Mouse (Mus musculus) adrenal gland, adult 8-10 months (tissue): Measurements from ENCODE around the gene Rps12. TPM values are rescaled to one million over a fixed set of nuclear protein-coding genes. Genes with fewer than 3 reads are reported as not detected.
"Not testable (repeated sequence)": the region's sequence is repeated elsewhere in the genome, so short reads cannot be mapped to it uniquely, and the experiment has no call there.

Experiments used
- DNase-seq: peaks from one replicate; pipeline ENCODE4 v3.0.0; 2022
- total RNA-seq, 4 experiments: library from RNA; stranded (reverse); gene quantifications; 2 replicates each; pipeline ENCODE4 v1.2.4; 2022

Gene Rps12
- total RNA-seq, 4 experiments from 2014 or later = 283 to 619 (median 405) TPM

GRCm38 (mm10) chr10:23785599-23785998 is 1.5 kb downstream of the Rps12 start:
- not testable (repeated sequence) for DNase-seq

GRCm38 (mm10) chr10:23784121-23784520 is 3.0 kb downstream of the Rps12 start:
- DNase-seq = no peak

GRCm38 (mm10) chr10:23783493-23783884 is 3.6 kb downstream of the Rps12 start:
- no peak for DNase-seq

- no peak for DNase-seq
Observed at GRCm38 (mm10) chr10:23782855-23783492, 4.1 kb downstream of the Rps12 start.

GRCm38 (mm10) chr10:23781760-23782735 is 5.0 kb downstream of the Rps12 start:
- DNase-seq = no peak

- DNase-seq = no peak
Observed at GRCm38 (mm10) chr10:23780539-23781275, 6.4 kb downstream of the Rps12 start.

- no peak for DNase-seq
Observed at GRCm38 (mm10) chr10:23777288-23777945, 9.7 kb downstream of the Rps12 start.

- DNase-seq = no peak
Observed at GRCm38 (mm10) chr10:23754166-23754565, 32.9 kb downstream of the Rps12 start.

Other genes with a start within 250 kb of the Rps12 start
- gene Slc18b1, start 9.7 kb upstream of the Rps12 start, total RNA-seq = 10 to 100 TPM; 31.3 to 54.2 (median 44.7) TPM
- 10 to 100 TPM in 2 of 4 experiments, 1 to 10 TPM in 1, under 1 TPM in 1; 0.74 to 37.9 (median 12.2) TPM for gene Vnn3, start 64.2 kb upstream of the Rps12 start, total RNA-seq
- 10 to 100 TPM; 29.6 to 37.3 (median 32.2) TPM for gene Vnn1, start 107.4 kb upstream of the Rps12 start, total RNA-seq
- not detected for gene Taar1, start 133.1 kb upstream of the Rps12 start, total RNA-seq
- not detected for gene Taar2, start 151.3 kb upstream of the Rps12 start, total RNA-seq
- not detected for gene Taar3, start 162.3 kb upstream of the Rps12 start, total RNA-seq
- gene Taar4, start 173.2 kb upstream of the Rps12 start, total RNA-seq = not detected
- not detected for gene Taar5, start 183.4 kb upstream of the Rps12 start, total RNA-seq
- gene Taar6, start 198.4 kb upstream of the Rps12 start, total RNA-seq = not detected
- not detected for gene Taar7a, start 206.2 kb upstream of the Rps12 start, total RNA-seq
- not detected for gene Taar7b, start 212.7 kb upstream of the Rps12 start, total RNA-seq
- gene Taar7d, start 239.9 kb upstream of the Rps12 start, total RNA-seq = not detected